Mouse (Mus musculus) natural killer cell, adult 2 months (primary cell): Measurements from ENCODE around the gene Pramef8.
"Not testable (repeated sequence)": the region's sequence is repeated elsewhere in the genome, so short reads cannot be mapped to it uniquely, and the experiment has no call there.

Experiments used
- DNase-seq, 2 experiments: peaks; one replicate each; pipeline ENCODE4 v3.0.0; 2022; ENCODE audit warnings: low spot score in 2 of 2

Pramef8 gene

GRCm38 (mm10) chr4:143412219-143413092 is at the start of gene Pramef8:
Gene Pramef8 (plus strand): TSS chr4:143412426.
- peak; percentile 94 to 95 for DNase-seq

DNA sequence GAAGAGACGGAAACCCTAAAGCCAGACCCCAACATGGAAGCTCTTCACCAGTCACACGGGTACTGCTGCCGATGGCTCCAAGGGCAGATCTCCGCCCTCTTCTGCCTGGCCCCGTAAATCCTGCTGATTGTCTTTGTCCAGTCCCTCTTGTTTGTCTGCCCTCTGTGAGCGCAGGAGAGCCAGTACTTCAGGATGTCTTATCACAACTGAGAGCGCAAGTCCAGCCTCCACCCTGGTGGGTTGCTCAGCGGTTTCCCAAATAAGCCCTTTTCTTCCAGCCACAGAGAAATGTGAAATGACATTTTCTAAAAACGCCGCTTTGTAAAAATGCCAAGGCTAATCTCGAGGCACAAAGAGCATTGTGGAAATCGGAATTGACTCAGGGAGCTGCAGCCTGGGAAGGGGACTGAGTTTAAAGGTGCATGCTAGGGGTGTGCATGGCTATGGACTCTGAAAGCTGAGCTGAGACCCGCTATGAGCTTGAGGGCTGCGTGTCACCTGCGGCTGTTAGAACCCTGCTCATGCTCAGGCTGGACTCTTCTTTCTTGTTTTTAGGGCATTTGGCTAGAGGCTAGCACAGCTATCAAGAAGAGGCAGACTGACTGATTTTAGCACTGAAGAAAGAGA is 45.7 kb upstream of the Pramef8 start:
- DNase-seq: no peak

DNA sequence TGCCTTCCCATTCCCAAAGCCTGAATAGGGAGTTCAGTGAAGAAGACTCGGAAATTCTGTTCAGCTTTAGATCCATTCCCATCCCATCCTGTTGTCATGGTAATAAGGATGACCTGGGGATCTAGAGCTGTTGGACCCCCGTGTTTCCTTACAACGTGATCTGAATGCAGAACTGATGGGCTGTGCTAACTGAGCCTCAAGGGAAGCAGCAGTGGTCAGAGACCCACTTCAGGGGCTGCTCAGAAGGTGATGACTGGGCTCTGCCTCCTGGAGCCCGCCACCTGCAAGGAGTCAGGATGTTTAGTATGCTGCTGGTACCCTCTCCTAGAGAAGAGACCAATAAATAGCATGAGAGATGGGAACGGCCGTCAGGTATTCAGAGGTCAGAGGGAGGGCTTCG is 32.7 kb upstream of the Pramef8 start:
- DNase-seq: no peak

DNA sequence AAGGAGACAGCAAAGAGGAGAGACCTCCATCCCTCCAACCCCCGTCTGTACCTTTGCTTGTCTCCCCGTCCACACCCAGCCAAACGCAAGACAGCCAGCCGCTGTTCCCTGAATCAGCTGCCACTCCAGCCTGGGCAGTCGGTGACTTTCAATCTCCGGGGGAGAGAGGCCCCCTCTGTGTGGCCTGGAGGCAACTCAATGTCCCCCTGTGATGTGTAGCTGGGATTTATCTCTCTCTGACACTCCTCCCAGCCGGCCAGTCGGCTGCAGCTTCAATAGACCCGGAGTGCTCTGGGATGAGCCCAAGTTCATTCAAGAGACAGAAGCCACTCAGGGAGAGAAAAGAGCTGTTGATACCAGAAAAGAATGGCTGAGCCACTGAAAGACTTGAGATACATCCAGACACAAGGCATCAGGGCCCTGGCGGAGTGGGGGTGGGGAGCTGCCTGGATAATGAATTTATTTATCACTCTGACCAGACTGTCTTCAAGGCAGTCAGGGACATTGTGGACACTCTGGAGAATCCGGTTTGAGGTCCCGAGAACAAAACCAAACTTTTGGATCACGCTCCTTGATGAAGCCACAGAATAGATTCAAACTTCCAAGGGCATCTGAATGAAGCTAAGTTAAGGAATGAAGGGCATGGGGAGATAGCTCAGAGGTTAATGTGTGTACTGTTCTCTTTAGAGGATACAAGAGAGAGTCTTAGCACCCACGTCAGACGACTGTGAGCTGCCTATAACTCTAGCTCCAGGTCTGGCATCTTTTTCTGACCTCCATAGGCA is 32.1 kb upstream of the Pramef8 start:
- DNase-seq: no peak

DNA sequence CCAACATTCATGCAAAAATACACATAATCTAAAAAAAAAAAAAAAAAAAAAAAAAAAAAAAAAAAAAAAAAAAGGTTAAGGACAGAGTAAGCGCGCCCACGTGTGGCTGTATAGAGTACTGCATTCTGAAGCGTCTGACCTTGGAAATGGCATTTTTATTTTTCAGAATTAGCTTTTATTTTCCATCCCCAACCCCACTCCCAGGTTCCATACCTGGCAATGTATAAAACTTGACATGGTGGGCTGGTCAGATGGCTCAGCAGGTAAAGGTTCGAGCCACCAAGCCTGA is 31.6 kb upstream of the Pramef8 start:
- DNase-seq: no peak

DNA sequence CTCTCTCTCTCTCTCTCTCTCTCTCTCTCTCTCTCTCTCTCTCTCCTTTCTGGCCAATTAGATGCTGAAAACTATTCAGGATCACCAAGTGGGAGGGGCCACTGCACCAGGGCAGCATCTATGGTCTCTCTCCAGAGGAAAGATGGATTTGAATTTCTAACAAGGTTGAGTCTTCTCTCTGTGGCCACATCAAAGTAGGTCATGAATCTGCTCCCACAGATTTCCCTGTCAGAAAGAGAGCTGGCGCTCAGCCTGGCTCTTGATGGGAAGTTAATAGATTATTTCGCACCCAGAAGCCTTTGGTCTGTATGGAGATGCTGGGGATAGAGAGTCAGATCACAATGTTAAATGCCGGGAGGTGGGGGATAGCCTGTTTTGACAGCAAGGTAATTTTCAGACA is 30.1 kb upstream of the Pramef8 start:
- DNase-seq: no peak

DNA sequence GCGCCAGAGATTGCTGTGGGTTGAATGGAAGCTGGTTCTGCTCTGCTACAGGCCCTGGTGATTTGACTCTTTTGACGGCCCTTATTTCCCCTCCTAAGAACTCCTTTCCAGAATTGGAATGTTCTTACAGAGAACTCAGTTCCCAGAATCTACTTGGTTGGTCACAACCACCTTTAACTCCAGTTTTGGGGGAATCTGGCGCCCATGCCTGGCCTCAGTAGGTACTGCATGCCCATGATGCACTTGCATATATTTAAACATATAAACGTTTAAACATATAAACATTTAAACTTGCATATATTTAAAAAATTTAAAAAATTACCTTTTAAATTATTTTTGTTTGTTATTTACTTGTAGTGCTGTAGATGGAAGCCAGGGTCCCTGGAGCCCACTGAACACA is 28.6 kb upstream of the Pramef8 start:
- no peak for DNase-seq

- DNase-seq: no peak
Measured at GRCm38 (mm10) chr4:143388955-143389702, 23.1 kb upstream of the Pramef8 start.

DNA sequence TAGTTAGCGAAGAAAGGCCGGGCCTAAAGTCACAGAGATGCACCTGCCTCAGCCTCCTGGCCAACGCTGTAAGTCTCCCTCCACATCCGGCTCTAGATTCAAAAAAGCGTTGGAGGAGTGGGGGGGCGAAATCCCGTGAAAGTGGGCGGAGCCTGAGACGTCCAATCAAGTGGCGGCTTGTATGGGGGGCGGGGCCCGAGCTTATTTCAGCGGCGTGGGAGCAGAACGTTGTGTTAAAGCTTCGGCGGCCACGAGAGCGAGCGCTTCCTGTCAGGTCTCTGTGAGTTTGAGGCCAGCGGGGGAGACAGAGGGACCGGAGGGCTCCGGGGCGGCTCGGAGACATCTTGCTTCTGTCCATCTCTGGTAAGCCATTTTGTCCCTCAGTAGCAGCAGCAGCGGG is 18.0 kb upstream of the Pramef8 start, which contains the start of gene Pramel1:
TSS of gene Pramel1 (plus strand) at position 248 of the 400 bp plus-strand sequence.
- DNase-seq: no peak

DNA sequence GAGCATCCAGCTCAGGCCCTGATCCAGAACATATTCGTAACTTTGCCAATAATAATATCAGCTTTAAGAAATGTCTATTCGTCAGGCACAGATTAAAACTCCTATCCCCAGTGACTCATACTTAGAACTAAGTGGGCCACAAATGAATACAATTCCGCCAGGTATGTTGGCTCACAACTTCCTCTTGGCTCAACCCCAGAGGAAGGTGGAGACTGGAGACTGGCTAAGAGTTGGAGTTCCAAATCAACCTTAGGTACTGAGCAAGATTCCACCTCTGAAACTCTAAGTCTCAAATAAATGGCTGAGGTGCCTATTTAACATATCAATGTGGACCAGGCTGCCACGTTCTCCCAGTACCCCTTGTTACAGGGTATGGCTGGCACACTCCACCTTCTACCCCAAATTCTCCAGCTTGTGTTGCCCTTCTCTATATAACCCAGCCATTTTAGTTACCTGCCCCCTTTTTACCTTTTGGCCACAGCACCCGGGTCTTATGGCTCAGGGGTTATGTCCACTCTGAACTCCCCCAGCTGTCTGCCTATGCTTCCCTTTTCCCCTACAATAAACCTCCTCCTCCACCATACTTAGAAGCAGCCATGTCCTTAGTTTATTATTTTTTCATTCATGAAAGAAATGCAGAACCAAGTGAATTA is 534 bp upstream of the Pramef8 start:
- DNase-seq: no peak

- DNase-seq: no peak
Measured at GRCm38 (mm10) chr4:143413621-143414020, 1.4 kb downstream of the Pramef8 start.

- DNase-seq: no peak
Measured at GRCm38 (mm10) chr4:143414121-143414520, 1.9 kb downstream of the Pramef8 start.

- not testable (repeated sequence) for DNase-seq
Measured at GRCm38 (mm10) chr4:143426770-143427169, 14.5 kb downstream of the Pramef8 start.

- DNase-seq: no peak
Measured at GRCm38 (mm10) chr4:143450224-143450623, 38.0 kb downstream of the Pramef8 start, which contains the start of gene Oog4. Gene Oog4 (minus strand): TSS chr4:143450324.
